Mouse (Mus musculus) heart, embryonic 16.5 days (tissue): ENCODE data around the gene Ccdc150. TPM values are rescaled to one million over a fixed set of nuclear protein-coding genes. Genes with fewer than 3 reads are reported as not detected.

Source experiments
- ATAC-seq: fragments of 200-750 bp; cut with Nextera tagmentation; replicated peaks from 2 replicates; pipeline ENCODE4 v1.8.0; 2017; ENCODE audit warnings: moderate number of reproducible peaks; ENCODE audit not compliant: insufficient read depth, low FRiP score; ENCODE audit errors: extremely low read depth
- H3K27ac ChIP-seq: fragments of 300-500 bp; sonication (generic); 2 replicates; pipeline ENCODE4 v1.5.1; 2014; ENCODE audit warnings: mild to moderate bottlenecking, low read length, control low read depth, moderate library complexity
- H3K27me3 ChIP-seq: fragments of 300-500 bp; sonication (generic); 2 replicates; pipeline ENCODE4 v1.6.1; 2014; ENCODE audit warnings: low read length, mixed read lengths; ENCODE audit not compliant: control insufficient read depth, insufficient read depth
- H3K36me3 ChIP-seq: fragments of 300-500 bp; sonication (generic); 2 replicates; pipeline ENCODE4 v1.6.1; 2014; ENCODE audit not compliant: control insufficient read depth, insufficient read depth
- H3K4me1 ChIP-seq: fragments of 300-500 bp; sonication (generic); 2 replicates; pipeline ENCODE4 v1.6.1; 2014; ENCODE audit warnings: low read length, mixed read lengths; ENCODE audit not compliant: control insufficient read depth, insufficient read depth
- H3K4me2 ChIP-seq: fragments of 300-500 bp; sonication (generic); 2 replicates; pipeline ENCODE4 v1.6.1; 2014; ENCODE audit warnings: low read depth, mild to moderate bottlenecking, control low read depth, low read length
- H3K4me3 ChIP-seq: fragments of 300-500 bp; sonication (generic); 2 replicates; pipeline ENCODE4 v1.5.1; 2014; ENCODE audit warnings: mild to moderate bottlenecking, control low read depth, low read length
- H3K9ac ChIP-seq: fragments of 300-500 bp; sonication (generic); 2 replicates; pipeline ENCODE4 v1.6.1; 2014; ENCODE audit warnings: low read length, control low read depth
- H3K9me3 ChIP-seq: fragments of 300-500 bp; sonication (generic); replicated peaks from 2 replicates; pipeline ENCODE4 v1.6.1; 2016; ENCODE audit warnings: low read length; ENCODE audit not compliant: control insufficient read depth
- WGBS: fragments of 180-500 bp; shearing (Covaris S2); extraction: QIAGEN DNeasy Blood & Tissue Kit; methylation state at CpG from one replicate; pipeline ENCODE4 v1.1.7; 2014; 5-methylcytosine and 5-hydroxymethylcytosine counted together
- polyA plus RNA-seq: library from polyadenylated mRNA; unstranded; fragments of >200 nt; fragmentation: Nextera tagmentation; extraction: Ambion mirVana; gene quantifications from 2 replicates; pipeline ENCODE4 v1.2.1, GENCODE M21; 2015

Ccdc150 gene
- polyA plus RNA-seq, 1 experiment from 2014 or later = 0.43 TPM

GRCm38 (mm10) chr1:54332988-54333387 lies 82.5 kb downstream of the Ccdc150 start:
- no peak overlapping the region for H3K27ac ChIP-seq
- WGBS = 47% methylated on average over 4 of the region's 4 CpGs
- no peaks in the 10 kb centered on the region for H3K4me1 ChIP-seq
- no peak overlapping the region for H3K9ac ChIP-seq
- H3K4me2 ChIP-seq = no peak overlapping the region
- no peak overlapping the region for H3K4me3 ChIP-seq
- no peaks in the 10 kb centered on the region for H3K27me3 ChIP-seq
- H3K36me3 ChIP-seq = no peaks in the 10 kb centered on the region
- H3K9me3 ChIP-seq = no peaks in the 10 kb centered on the region
- ATAC-seq = no peak

GRCm38 (mm10) chr1:54354786-54355185 lies 104.3 kb downstream of the Ccdc150 start:
- 90% methylated on average over 4 of the region's 4 CpGs for WGBS
- Histone ChIP-seq H3K9me3 (no peaks in the 10 kb centered on the region), H3K4me3 (no peak overlapping the region), H3K36me3 (no peaks in the 10 kb centered on the region), H3K27ac (no peak overlapping the region), H3K4me1 (peaks cover 5% of the 10 kb centered on the region; the same call in 1 of the 2 replicates), H3K27me3 (no peaks in the 10 kb centered on the region), H3K4me2 (no peak overlapping the region), H3K9ac (no peak overlapping the region)
- no peak for ATAC-seq

GRCm38 (mm10) chr1:54355485-54355884 lies 105.0 kb downstream of the Ccdc150 start:
- no peak overlapping the region for H3K4me3 ChIP-seq
- whole genome bisulfite sequencing = 33% methylated on average over 5 of the region's 5 CpGs
- H3K9me3 ChIP-seq = no peaks in the 10 kb centered on the region
- H3K36me3 ChIP-seq = no peaks in the 10 kb centered on the region
- no peaks in the 10 kb centered on the region for H3K27me3 ChIP-seq
- peak; percentile 23; the same call in 1 of the 2 replicates for ATAC-seq
- H3K4me1 ChIP-seq = peaks cover 5% of the 10 kb centered on the region; the same call in 1 of the 2 replicates
- no peak overlapping the region for H3K4me2 ChIP-seq
- H3K9ac ChIP-seq = no peak overlapping the region
- H3K27ac ChIP-seq = peak overlapping the region; percentile 32; the same call in 1 of the 2 replicates

DNA sequence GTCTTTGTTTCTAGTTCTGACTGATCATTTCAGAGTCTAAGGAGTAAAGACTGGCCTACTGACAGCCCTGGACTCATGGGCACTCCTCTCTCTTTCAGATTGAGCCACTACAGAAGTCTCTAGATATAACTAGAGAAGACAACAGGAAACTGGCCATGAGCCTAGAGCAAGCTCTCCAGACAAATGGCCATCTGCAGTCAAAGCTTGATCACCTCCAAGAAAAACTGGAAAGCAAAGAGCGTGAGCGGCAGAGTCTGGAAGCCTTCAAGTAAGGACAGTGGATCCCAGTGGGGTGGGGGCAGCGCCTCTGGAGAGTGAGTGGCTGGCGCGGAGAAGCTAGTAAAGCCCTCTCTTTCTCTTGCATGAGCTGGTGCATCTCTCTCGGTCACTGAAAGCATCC lies 106.1 kb downstream of the Ccdc150 start:
- Histone ChIP-seq H3K4me3 (no peak overlapping the region), H3K36me3 (no peaks in the 10 kb centered on the region), H3K4me2 (no peak overlapping the region), H3K9ac (no peak overlapping the region), H3K4me1 (peaks cover 5% of the 10 kb centered on the region; the same call in 1 of the 2 replicates), H3K27ac (no peak overlapping the region), H3K9me3 (no peaks in the 10 kb centered on the region), H3K27me3 (no peaks in the 10 kb centered on the region)
- ATAC-seq = no peak
- WGBS = 80% methylated on average over 6 of the region's 6 CpGs

GRCm38 (mm10) chr1:54377506-54378051 lies 127.1 kb downstream of the Ccdc150 start:
- H3K4me2 ChIP-seq = no peak overlapping the region
- H3K36me3 ChIP-seq = no peaks in the 10 kb centered on the region
- H3K4me1 ChIP-seq = peaks cover 6% of the 10 kb centered on the region
- no peak overlapping the region for H3K4me3 ChIP-seq
- H3K27ac ChIP-seq = peak overlapping the region; percentile 65
- H3K9ac ChIP-seq = no peak overlapping the region
- ATAC-seq = peak; percentile 84
- H3K27me3 ChIP-seq = no peaks in the 10 kb centered on the region
- H3K9me3 ChIP-seq = no peaks in the 10 kb centered on the region

DNA sequence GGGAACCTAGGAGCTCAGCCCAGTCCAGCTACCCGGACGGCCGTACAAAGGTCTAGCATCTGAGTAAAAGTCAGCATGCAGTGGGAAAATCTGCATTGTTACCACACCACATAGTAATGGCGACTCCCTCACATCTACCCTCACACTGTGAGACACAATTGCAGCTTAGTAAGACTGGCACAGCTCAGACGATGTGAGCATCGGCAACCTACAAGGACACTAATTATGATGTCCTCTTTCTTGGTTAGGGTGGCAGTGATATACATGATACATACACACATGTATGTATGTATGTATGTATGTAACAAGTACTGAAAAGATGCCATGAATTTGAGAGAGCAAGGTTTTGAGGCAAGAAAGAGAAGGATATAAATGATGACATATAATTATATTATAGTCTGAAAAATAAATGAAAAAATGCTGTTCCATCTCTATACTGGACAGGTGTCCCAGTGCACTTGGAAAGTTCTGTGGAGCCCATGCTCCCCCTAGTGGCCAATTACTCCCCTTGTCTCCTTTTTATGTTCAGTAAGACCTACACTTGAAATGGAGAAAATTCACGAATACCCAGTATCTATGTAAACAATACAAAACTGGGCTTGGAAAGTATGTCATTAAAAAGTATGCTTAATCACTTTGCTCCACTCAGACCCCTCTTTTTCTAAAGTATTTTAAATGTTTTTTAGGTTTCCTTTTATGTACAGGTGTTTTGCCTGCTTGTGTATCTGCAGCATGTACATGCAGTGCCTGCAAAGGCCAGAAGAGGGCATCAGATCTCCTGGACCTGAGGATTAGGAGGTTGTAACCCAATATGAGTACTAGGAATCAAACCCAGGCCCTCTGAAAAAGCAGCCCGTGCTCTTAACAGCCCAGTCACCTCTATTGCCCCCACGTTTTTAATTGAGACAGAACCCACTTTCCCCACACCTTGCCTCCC lies 130.8 kb downstream of the Ccdc150 start:
- Histone ChIP-seq H3K36me3 (no peaks in the 10 kb centered on the region), H3K4me1 (peaks cover 6% of the 10 kb centered on the region), H3K9ac (no peak overlapping the region), H3K9me3 (no peaks in the 10 kb centered on the region), H3K27me3 (no peaks in the 10 kb centered on the region), H3K4me2 (no peak overlapping the region), H3K4me3 (no peak overlapping the region), H3K27ac (no peak overlapping the region)
- WGBS = 83% methylated on average over 9 of the region's 9 CpGs
- no peak for ATAC-seq

DNA sequence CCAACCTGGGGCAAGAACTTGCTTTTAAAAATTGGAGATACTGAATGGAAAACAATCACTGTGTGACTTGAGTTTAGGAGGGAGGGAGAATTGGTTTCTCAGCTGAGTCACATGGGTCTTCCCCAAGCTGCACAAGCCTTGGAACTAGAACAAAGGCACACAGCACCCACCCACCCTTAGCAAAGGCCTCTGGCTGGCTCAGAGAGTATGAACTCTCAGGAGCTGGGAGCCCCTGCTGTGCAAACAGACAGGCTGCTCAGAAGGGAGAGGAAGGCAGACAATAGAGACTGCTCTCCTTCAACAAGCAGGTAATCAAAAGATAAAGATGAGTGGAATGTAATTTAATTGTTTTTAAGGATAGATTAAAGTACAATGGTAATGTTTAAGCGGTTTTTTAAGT lies 133.7 kb downstream of the Ccdc150 start:
- Histone ChIP-seq H3K9me3 (no peaks in the 10 kb centered on the region), H3K9ac (no peak overlapping the region), H3K36me3 (no peaks in the 10 kb centered on the region), H3K27ac (no peak overlapping the region), H3K4me1 (no peaks in the 10 kb centered on the region), H3K4me2 (no peak overlapping the region), H3K4me3 (no peak overlapping the region), H3K27me3 (no peaks in the 10 kb centered on the region)
- WGBS = 50% methylated on average over 1 of the region's 1 CpGs
- ATAC-seq = no peak

DNA sequence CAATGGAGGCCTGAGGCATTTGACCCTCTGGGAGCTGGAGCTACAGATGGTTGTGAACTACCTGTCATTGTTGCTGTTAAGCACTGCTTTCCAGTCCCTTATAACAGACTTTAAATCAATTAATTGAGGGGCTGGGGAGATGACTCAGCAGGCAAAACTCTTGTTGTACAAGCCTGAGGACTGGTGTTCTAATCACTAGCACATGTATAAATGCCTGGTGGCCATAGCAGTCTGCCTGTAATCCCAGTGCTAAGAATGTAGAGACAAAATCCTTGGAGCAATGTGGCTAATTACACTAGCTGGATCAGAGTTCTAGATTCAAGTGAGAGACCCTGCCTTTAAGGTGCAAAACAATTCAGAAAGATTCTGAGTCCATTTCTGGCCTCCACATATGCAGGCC lies 152.3 kb downstream of the Ccdc150 start:
- Histone ChIP-seq H3K9me3 (no peaks in the 10 kb centered on the region), H3K36me3 (peaks cover 31% of the 10 kb centered on the region), H3K27ac (no peak overlapping the region), H3K4me3 (no peak overlapping the region), H3K9ac (no peak overlapping the region), H3K4me2 (no peak overlapping the region), H3K27me3 (no peaks in the 10 kb centered on the region), H3K4me1 (peaks cover 5% of the 10 kb centered on the region; the same call in 1 of the 2 replicates)
- no peak for ATAC-seq
